In the genomic region with DNA sequence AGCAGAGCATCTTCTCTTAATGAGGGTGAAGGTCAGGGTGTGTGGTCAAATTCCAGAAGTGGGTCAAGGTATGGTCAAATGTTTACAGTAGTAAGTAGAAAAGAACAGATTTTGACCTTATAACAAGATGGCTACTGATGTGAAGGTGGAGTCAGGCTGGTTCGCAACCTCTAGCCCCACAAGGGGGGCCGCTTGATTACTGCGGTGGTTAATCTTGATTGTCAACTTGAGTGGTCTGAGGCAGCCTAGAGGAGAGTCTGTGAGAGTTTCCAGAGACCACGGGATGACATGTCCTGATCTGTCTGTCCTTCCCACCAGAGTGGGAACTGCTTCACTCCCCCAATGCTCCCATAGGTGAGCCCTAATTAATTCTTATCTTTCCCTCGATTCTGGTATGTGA, we compare ENCODE assay signal across 24 mouse cellular contexts.
"Had no signal": no experiment of that assay in that cellular context is flagged by ENCODE, and none has a peak within 500 bp of the region (broad histone marks: within the 10 kb centered on the region; RNA-seq: fewer than 3 reads in every experiment).

No protein-coding gene starts in this region.

- H3K9me3 ChIP-seq: limb, embryonic 10.5 days; limb, embryonic 12.5 days; limb, embryonic 13.5 days; limb, embryonic 15.5 days; liver, embryonic 12.5 days; liver, embryonic 13.5 days; liver, embryonic 15.5 days; lung, embryonic 15.5 days; megakaryocyte, embryonic 14.5 days; midbrain, embryonic 12.5 days; midbrain, embryonic 13.5 days; midbrain, embryonic 15.5 days had no signal

- H3K4me2 ChIP-seq: limb, embryonic 12.5 days; limb, embryonic 13.5 days; limb, embryonic 15.5 days; liver, embryonic 11.5 days; liver, embryonic 12.5 days; liver, embryonic 13.5 days; liver, embryonic 15.5 days; lung, embryonic 14.5 days; lung, embryonic 15.5 days; midbrain, embryonic 12.5 days; midbrain, embryonic 13.5 days; midbrain, embryonic 15.5 days had no signal

- H3K4me3 ChIP-seq: left cerebral cortex, adult 2 months; limb, embryonic 10.5 days; limb, embryonic 12.5 days; limb, embryonic 13.5 days; limb, embryonic 15.5 days; liver, embryonic 12.5 days; liver, embryonic 13.5 days; liver, embryonic 15.5 days; lung, embryonic 15.5 days; megakaryocyte, embryonic 14.5 days; midbrain, embryonic 12.5 days; midbrain, embryonic 13.5 days; midbrain, embryonic 15.5 days; myocyte had no signal

- DNase-seq: liver, embryonic 13.5 days; lung, adult 2 months; lung, embryonic 14.5 days; lung, postnatal 10 days; lung, postnatal 4 days had no signal

- H3K4me1 ChIP-seq: limb, embryonic 13.5 days; limb, embryonic 15.5 days; lung, embryonic 15.5 days; midbrain, embryonic 12.5 days; midbrain, embryonic 13.5 days; midbrain, embryonic 15.5 days had no signal

- H3K36me3 ChIP-seq: limb, embryonic 10.5 days; limb, embryonic 15.5 days; liver, embryonic 12.5 days; liver, embryonic 13.5 days; liver, embryonic 15.5 days; lung, embryonic 15.5 days; midbrain, embryonic 12.5 days; midbrain, embryonic 13.5 days; midbrain, embryonic 15.5 days had no signal

- H3K27me3 ChIP-seq: limb, embryonic 12.5 days; limb, embryonic 13.5 days; limb, embryonic 15.5 days; liver, embryonic 12.5 days; liver, embryonic 13.5 days; liver, embryonic 15.5 days; lung, embryonic 15.5 days; megakaryocyte, embryonic 14.5 days; midbrain, embryonic 12.5 days; midbrain, embryonic 13.5 days; midbrain, embryonic 15.5 days had no signal

- H3K9ac ChIP-seq: limb, embryonic 12.5 days; limb, embryonic 13.5 days; limb, embryonic 15.5 days; liver, embryonic 12.5 days; liver, embryonic 13.5 days; liver, embryonic 14.5 days; liver, embryonic 15.5 days; liver, postnatal 0 days; lung, embryonic 14.5 days; lung, embryonic 15.5 days; midbrain, embryonic 12.5 days; midbrain, embryonic 13.5 days; midbrain, embryonic 15.5 days had no signal

- ATAC-seq: liver, embryonic 12.5 days; liver, postnatal 0 days; lung, postnatal 0 days; midbrain, embryonic 13.5 days; midbrain, embryonic 15.5 days; midbrain, embryonic 16.5 days had no signal

- H3K27ac ChIP-seq: left cerebral cortex, adult 2 months; limb, embryonic 10.5 days; limb, embryonic 12.5 days; limb, embryonic 13.5 days; limb, embryonic 15.5 days; liver, embryonic 12.5 days; liver, embryonic 13.5 days; liver, embryonic 14.5 days; liver, embryonic 15.5 days; lung, embryonic 15.5 days; macrophage; midbrain, embryonic 12.5 days; midbrain, embryonic 13.5 days; midbrain, embryonic 15.5 days had no signal
